Mouse (Mus musculus): ENCODE results near the gene Stard7. TPM values are rescaled to one million over a fixed set of nuclear protein-coding genes. Genes with fewer than 3 reads are reported as not detected.
"Not testable (repeated sequence)": the region's sequence is repeated elsewhere in the genome, so short reads cannot be mapped to it uniquely, and the experiment has no call there.

Stard7 gene
- polyA plus RNA-seq, 1 experiment from 2014 or later: 76.1 TPM

GRCm38 (mm10) chr2:127272049-127272448 is 2.0 kb downstream of the Stard7 start:
- H3K27me3 ChIP-seq (ENCODE audit: insufficient read depth, low read length); H3K36me3 ChIP-seq (ENCODE audit: insufficient read depth, low read length); H3K27ac ChIP-seq (ENCODE audit: low read length); H3K4me3 ChIP-seq (ENCODE audit: low read length); H3K9ac ChIP-seq (replicated peaks; ENCODE audit: low read length); H3K9me3 ChIP-seq (ENCODE audit: low read length); ATAC-seq (ENCODE audit: low FRiP score, low TSS enrichment); H3K4me1 ChIP-seq (ENCODE audit: insufficient read depth, low read length): not testable (repeated sequence)
- H3K4me2 ChIP-seq (replicated peaks; ENCODE audit: low read depth, low read length): peak overlapping the region; percentile 79
- WGBS: 86% methylated on average over 4 of the region's 4 CpGs

- Histone ChIP-seq H3K27ac (ENCODE audit: low read length) (no peak overlapping the region), H3K4me2 (replicated peaks; ENCODE audit: low read depth, low read length) (no peak overlapping the region), H3K4me1 (ENCODE audit: insufficient read depth, low read length) (peaks cover 7% of the 10 kb centered on the region), H3K27me3 (ENCODE audit: insufficient read depth, low read length) (no peaks in the 10 kb centered on the region), H3K36me3 (ENCODE audit: insufficient read depth, low read length) (no peaks in the 10 kb centered on the region), H3K4me3 (ENCODE audit: low read length) (no peak overlapping the region), H3K9me3 (ENCODE audit: low read length) (no peaks in the 10 kb centered on the region), H3K9ac (replicated peaks; ENCODE audit: low read length) (no peak overlapping the region)
- ATAC-seq (ENCODE audit: low FRiP score, low TSS enrichment): no peak
- WGBS: 93% methylated on average over 3 of the region's 3 CpGs
Measured at GRCm38 (mm10) chr2:127272806-127273205, 2.8 kb downstream of the Stard7 start.

- Histone ChIP-seq H3K9ac (replicated peaks; ENCODE audit: low read length) (no peak overlapping the region; the same call in 1 of the 2 replicates), H3K27ac (ENCODE audit: low read length) (no peak overlapping the region)
Measured at GRCm38 (mm10) chr2:127274590-127274989, 4.6 kb downstream of the Stard7 start.

GRCm38 (mm10) chr2:127275551-127276320 is 5.7 kb downstream of the Stard7 start:
- ATAC-seq (ENCODE audit: low FRiP score, low TSS enrichment): no peak
- Histone ChIP-seq H3K27ac (ENCODE audit: low read length) (no peak overlapping the region), H3K9ac (replicated peaks; ENCODE audit: low read length) (no peak overlapping the region), H3K4me1 (ENCODE audit: insufficient read depth, low read length) (peaks cover 7% of the 10 kb centered on the region), H3K27me3 (ENCODE audit: insufficient read depth, low read length) (no peaks in the 10 kb centered on the region), H3K4me2 (replicated peaks; ENCODE audit: low read depth, low read length) (no peak overlapping the region), H3K4me3 (ENCODE audit: low read length) (no peak overlapping the region), H3K9me3 (ENCODE audit: low read length) (no peaks in the 10 kb centered on the region), H3K36me3 (ENCODE audit: insufficient read depth, low read length) (no peaks in the 10 kb centered on the region)
- WGBS: 82% methylated on average over 5 of the region's 5 CpGs

More at GRCm38 (mm10) chr2:127274590-127274989, 4.6 kb downstream of the Stard7 start:
- Histone ChIP-seq H3K9me3 (ENCODE audit: low read length) (no peaks in the 10 kb centered on the region), H3K4me3 (ENCODE audit: low read length) (no peak overlapping the region), H3K4me2 (replicated peaks; ENCODE audit: low read depth, low read length) (no peak overlapping the region), H3K27me3 (ENCODE audit: insufficient read depth, low read length) (no peaks in the 10 kb centered on the region), H3K4me1 (ENCODE audit: insufficient read depth, low read length) (peaks cover 7% of the 10 kb centered on the region), H3K36me3 (ENCODE audit: insufficient read depth, low read length) (no peaks in the 10 kb centered on the region)
- 90% methylated on average over 2 of the region's 2 CpGs for WGBS
- no peak for ATAC-seq (ENCODE audit: low FRiP score, low TSS enrichment)

GRCm38 (mm10) chr2:127278162-127278561 is 8.1 kb downstream of the Stard7 start:
- H3K4me1 ChIP-seq (ENCODE audit: insufficient read depth, low read length): 0 out of 2 replicates have a peak, but pooled peaks cover 3% of the 10 kb centered on the region
- H3K4me3 ChIP-seq (ENCODE audit: low read length): no peak overlapping the region
- H3K36me3 ChIP-seq (ENCODE audit: insufficient read depth, low read length): no peaks in the 10 kb centered on the region
- ATAC-seq (ENCODE audit: low FRiP score, low TSS enrichment): no peak
- H3K4me2 ChIP-seq (replicated peaks; ENCODE audit: low read depth, low read length): no peak overlapping the region
- H3K9me3 ChIP-seq (ENCODE audit: low read length): no peaks in the 10 kb centered on the region
- H3K9ac ChIP-seq (replicated peaks; ENCODE audit: low read length): no peak overlapping the region
- no peaks in the 10 kb centered on the region for H3K27me3 ChIP-seq (ENCODE audit: insufficient read depth, low read length)
- no peak overlapping the region for H3K27ac ChIP-seq (ENCODE audit: low read length)

GRCm38 (mm10) chr2:127292250-127292649 is 22.2 kb downstream of the Stard7 start:
- Histone ChIP-seq H3K4me1 (ENCODE audit: insufficient read depth, low read length) (peaks cover 7% of the 10 kb centered on the region), H3K27me3 (ENCODE audit: insufficient read depth, low read length) (no peaks in the 10 kb centered on the region), H3K9me3 (ENCODE audit: low read length) (no peaks in the 10 kb centered on the region), H3K4me2 (replicated peaks; ENCODE audit: low read depth, low read length) (no peak overlapping the region), H3K4me3 (ENCODE audit: low read length) (no peak overlapping the region), H3K36me3 (ENCODE audit: insufficient read depth, low read length) (peaks cover 43% of the 10 kb centered on the region), H3K9ac (replicated peaks; ENCODE audit: low read length) (no peak overlapping the region), H3K27ac (ENCODE audit: low read length) (peak overlapping the region; percentile 83)
- 42% methylated on average over 4 of the region's 4 CpGs for WGBS
- ATAC-seq (ENCODE audit: low FRiP score, low TSS enrichment): peak; percentile 73; the same call in 1 of the 2 replicates

GRCm38 (mm10) chr2:127297001-127297805 is 27.2 kb downstream of the Stard7 start:
- H3K9ac ChIP-seq (replicated peaks; ENCODE audit: low read length): no peak overlapping the region
- no peak for ATAC-seq (ENCODE audit: low FRiP score, low TSS enrichment)
- 81% methylated on average over 7 of the region's 7 CpGs for WGBS

GRCm38 (mm10) chr2:127298056-127298455 is 28.0 kb downstream of the Stard7 start:
- WGBS: 97% methylated on average over 1 of the region's 1 CpGs
- H3K36me3 ChIP-seq (ENCODE audit: insufficient read depth, low read length): peaks cover 54% of the 10 kb centered on the region
- no peak overlapping the region for H3K27ac ChIP-seq (ENCODE audit: low read length)
- no peak overlapping the region for H3K4me3 ChIP-seq (ENCODE audit: low read length)
- H3K27me3 ChIP-seq (ENCODE audit: insufficient read depth, low read length): no peaks in the 10 kb centered on the region
- no peak overlapping the region for H3K9ac ChIP-seq (replicated peaks; ENCODE audit: low read length)
- no peak for ATAC-seq (ENCODE audit: low FRiP score, low TSS enrichment)
- H3K4me2 ChIP-seq (replicated peaks; ENCODE audit: low read depth, low read length): no peak overlapping the region
- peaks cover 2% of the 10 kb centered on the region; the same call in 1 of the 2 replicates for H3K4me1 ChIP-seq (ENCODE audit: insufficient read depth, low read length)
- H3K9me3 ChIP-seq (ENCODE audit: low read length): no peaks in the 10 kb centered on the region

More at GRCm38 (mm10) chr2:127297001-127297805, 27.2 kb downstream of the Stard7 start:
- Histone ChIP-seq H3K36me3 (ENCODE audit: insufficient read depth, low read length) (peaks cover 54% of the 10 kb centered on the region), H3K9me3 (ENCODE audit: low read length) (no peaks in the 10 kb centered on the region), H3K27ac (ENCODE audit: low read length) (no peak overlapping the region), H3K4me1 (ENCODE audit: insufficient read depth, low read length) (peaks cover 3% of the 10 kb centered on the region), H3K4me3 (ENCODE audit: low read length) (no peak overlapping the region), H3K4me2 (replicated peaks; ENCODE audit: low read depth, low read length) (no peak overlapping the region), H3K27me3 (ENCODE audit: insufficient read depth, low read length) (no peaks in the 10 kb centered on the region)

- Histone ChIP-seq H3K36me3 (ENCODE audit: insufficient read depth, low read length) (peaks cover 42% of the 10 kb centered on the region), H3K4me1 (ENCODE audit: insufficient read depth, low read length) (no peaks in the 10 kb centered on the region), H3K9ac (replicated peaks; ENCODE audit: low read length) (no peak overlapping the region), H3K4me3 (ENCODE audit: low read length) (no peak overlapping the region), H3K27me3 (ENCODE audit: insufficient read depth, low read length) (no peaks in the 10 kb centered on the region), H3K27ac (ENCODE audit: low read length) (no peak overlapping the region), H3K9me3 (ENCODE audit: low read length) (no peaks in the 10 kb centered on the region), H3K4me2 (replicated peaks; ENCODE audit: low read depth, low read length) (no peak overlapping the region)
- 84% methylated on average over 3 of the region's 3 CpGs for WGBS
- no peak for ATAC-seq (ENCODE audit: low FRiP score, low TSS enrichment)
Measured at GRCm38 (mm10) chr2:127300701-127301100, 30.7 kb downstream of the Stard7 start.

GRCm38 (mm10) chr2:127301883-127302282 is 31.9 kb downstream of the Stard7 start:
- Histone ChIP-seq H3K4me1 (ENCODE audit: insufficient read depth, low read length) (no peaks in the 10 kb centered on the region), H3K4me2 (replicated peaks; ENCODE audit: low read depth, low read length) (no peak overlapping the region), H3K27me3 (ENCODE audit: insufficient read depth, low read length) (no peaks in the 10 kb centered on the region), H3K4me3 (ENCODE audit: low read length) (no peak overlapping the region), H3K36me3 (ENCODE audit: insufficient read depth, low read length) (peaks cover 35% of the 10 kb centered on the region), H3K27ac (ENCODE audit: low read length) (no peak overlapping the region), H3K9ac (replicated peaks; ENCODE audit: low read length) (no peak overlapping the region), H3K9me3 (ENCODE audit: low read length) (no peaks in the 10 kb centered on the region)
- no peak for ATAC-seq (ENCODE audit: low FRiP score, low TSS enrichment)
- 90% methylated on average over 3 of the region's 3 CpGs for WGBS

Measured in kidney, embryonic 16.5 days (tissue).